Mouse (Mus musculus): ENCODE data around the gene Wdr95. TPM values are rescaled to one million over a fixed set of nuclear protein-coding genes. Genes with fewer than 3 reads are reported as not detected.

Gene Wdr95
- polyA plus RNA-seq, 1 experiment from 2014 or later: 0.08 TPM

DNA sequence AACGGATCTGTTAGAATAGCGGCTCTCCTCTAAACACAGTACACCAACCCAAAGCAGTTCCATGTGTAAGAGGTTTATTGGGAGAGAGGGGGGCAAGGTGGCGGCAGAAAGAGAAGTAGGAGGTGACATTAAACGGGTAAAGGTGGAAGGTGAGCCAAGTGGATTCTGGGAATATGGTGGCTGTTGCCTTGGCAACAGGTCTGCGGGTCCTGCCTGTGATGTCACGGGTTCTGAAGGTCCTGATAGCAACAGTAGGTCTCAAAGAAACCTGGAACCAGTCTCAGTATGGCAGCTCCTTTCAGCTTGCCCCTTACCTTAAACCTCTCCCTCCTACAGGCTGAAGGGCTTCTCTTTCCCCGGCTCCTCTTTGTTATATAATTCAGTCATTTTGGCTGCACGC is 25.9 kb downstream of the Wdr95 start:
- DNase-seq (ENCODE audit: low spot score): no peak

DNA sequence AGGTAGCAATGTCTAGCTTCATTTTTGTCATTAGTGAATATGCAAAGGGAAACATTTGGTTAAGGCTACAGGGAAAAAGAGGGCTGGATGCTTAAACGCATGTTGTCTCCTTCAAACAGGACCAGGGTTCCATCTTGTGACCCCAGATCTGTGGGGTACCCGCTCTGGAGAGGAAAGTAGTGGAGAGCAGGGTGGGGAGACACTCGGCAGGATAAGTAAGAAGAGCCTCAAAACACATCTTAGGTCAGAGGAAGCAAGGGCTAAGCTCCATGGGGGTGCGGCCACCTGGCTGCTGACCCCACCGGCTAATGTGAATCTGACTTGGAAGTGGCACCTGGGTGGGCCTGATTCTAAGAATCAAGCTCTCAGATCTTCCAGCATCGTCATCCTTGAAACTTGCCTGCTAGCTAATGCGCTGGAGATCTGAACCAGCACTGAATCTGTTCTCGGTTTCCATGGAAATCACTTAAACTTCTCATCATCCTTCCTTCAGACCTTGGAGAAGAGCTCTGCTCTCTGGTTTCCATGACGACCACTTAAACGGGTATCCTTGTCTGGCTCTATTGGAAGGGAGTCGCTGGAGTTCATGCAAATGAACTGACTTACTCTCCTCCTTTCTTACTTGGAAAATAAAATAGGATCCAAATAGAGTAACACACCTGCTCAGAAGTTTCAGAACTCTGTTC is 32.6 kb downstream of the Wdr95 start:
- H3K27me3 ChIP-seq (ENCODE audit: insufficient read depth, poor library complexity, severe bottlenecking): no peaks in the 10 kb centered on the region
- no peak for DNase-seq (ENCODE audit: low spot score)
- H3K4me3 ChIP-seq: no peak overlapping the region
- WGBS: 47% methylated on average over 11 of the region's 11 CpGs
- no peak overlapping the region for H3K27ac ChIP-seq
- H3K4me1 ChIP-seq (replicated peaks): peaks cover 18% of the 10 kb centered on the region
- H3K9me3 ChIP-seq: no peaks in the 10 kb centered on the region
- H3K36me3 ChIP-seq: no peaks in the 10 kb centered on the region

More for the DNA sequence above, 25.9 kb downstream of the Wdr95 start:
- H3K27ac ChIP-seq: no peak overlapping the region
- 85% methylated on average over 8 of the region's 8 CpGs for WGBS
- H3K4me3 ChIP-seq: no peak overlapping the region
- no peaks in the 10 kb centered on the region for H3K27me3 ChIP-seq (ENCODE audit: insufficient read depth, poor library complexity, severe bottlenecking)
- H3K9me3 ChIP-seq: no peaks in the 10 kb centered on the region
- no peaks in the 10 kb centered on the region for H3K36me3 ChIP-seq
- no peaks in the 10 kb centered on the region for H3K4me1 ChIP-seq (replicated peaks)

DNA sequence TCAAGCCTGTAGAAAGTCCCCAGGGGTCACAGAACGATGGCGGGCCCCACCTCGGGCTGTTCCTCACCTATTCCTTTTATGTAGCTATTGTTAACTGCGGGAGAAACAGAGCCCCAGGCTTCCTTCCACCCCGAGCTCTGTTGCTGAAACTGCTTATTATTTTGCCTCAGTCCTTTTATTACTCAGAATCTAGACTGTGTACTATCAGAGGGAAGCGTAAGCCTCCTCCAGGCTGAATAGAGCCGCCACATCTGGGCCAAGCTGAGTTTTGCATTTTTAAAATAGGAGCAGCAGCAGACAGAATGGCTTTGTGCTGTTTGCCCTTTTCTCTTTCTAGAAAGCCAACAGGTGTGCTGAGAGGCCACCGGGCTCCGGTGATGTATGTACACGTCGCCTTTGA is 37.5 kb downstream of the Wdr95 start:
- H3K9me3 ChIP-seq: no peaks in the 10 kb centered on the region
- no peak overlapping the region for H3K27ac ChIP-seq
- H3K4me3 ChIP-seq: no peak overlapping the region
- 52% methylated on average over 11 of the region's 11 CpGs for WGBS
- no peaks in the 10 kb centered on the region for H3K27me3 ChIP-seq (ENCODE audit: insufficient read depth, poor library complexity, severe bottlenecking)
- no peaks in the 10 kb centered on the region for H3K36me3 ChIP-seq
- H3K4me1 ChIP-seq (replicated peaks): peaks cover 21% of the 10 kb centered on the region
- DNase-seq (ENCODE audit: low spot score): no peak

DNA sequence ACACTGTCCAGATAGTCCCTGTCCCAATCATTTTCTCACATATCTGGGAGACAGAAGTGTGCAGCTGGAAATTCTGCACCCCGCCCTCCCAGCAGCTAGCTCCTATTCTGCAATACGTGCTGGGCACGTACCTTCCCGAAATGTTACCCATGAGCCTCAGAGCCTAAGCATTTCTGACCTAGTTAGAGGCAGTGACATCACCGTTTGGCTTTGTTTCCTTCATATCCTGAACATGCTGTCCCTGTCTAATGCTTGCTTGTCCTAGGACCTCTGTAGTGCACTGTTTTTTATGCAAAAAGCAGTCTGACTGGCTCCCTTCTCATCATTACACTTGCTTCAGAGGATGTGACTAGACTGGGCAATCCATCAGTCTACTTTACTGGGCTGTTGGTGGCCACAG is 38.5 kb downstream of the Wdr95 start:
- Histone ChIP-seq H3K9me3 (no peaks in the 10 kb centered on the region), H3K27ac (no peak overlapping the region), H3K36me3 (no peaks in the 10 kb centered on the region), H3K27me3 (ENCODE audit: insufficient read depth, poor library complexity, severe bottlenecking) (no peaks in the 10 kb centered on the region), H3K4me3 (no peak overlapping the region), H3K4me1 (replicated peaks) (peaks cover 14% of the 10 kb centered on the region)
- 92% methylated on average over 5 of the region's 5 CpGs for WGBS
- no peak for DNase-seq (ENCODE audit: low spot score)

DNA sequence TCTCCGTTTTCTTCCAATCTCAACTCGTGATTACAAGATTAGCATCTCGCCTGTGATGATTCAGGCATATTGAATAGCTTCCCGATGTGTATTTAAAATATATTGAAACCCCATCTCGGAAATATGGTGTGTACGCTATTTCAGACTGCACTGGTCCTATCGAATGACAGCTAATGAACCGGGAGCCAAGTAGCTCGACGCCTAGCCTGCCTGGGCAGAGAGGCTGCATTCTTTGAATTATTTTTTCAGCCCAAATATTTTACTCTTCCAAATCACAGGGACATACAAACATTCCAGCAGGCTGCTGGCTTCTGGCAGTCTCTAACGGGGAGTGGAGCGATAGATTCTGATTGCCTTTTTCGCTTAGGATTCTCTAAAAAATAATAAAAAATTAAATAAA is 40.5 kb downstream of the Wdr95 start:
- Histone ChIP-seq H3K27ac (no peak overlapping the region), H3K27me3 (ENCODE audit: insufficient read depth, poor library complexity, severe bottlenecking) (no peaks in the 10 kb centered on the region), H3K9me3 (no peaks in the 10 kb centered on the region), H3K4me1 (replicated peaks) (peaks cover 14% of the 10 kb centered on the region), H3K4me3 (no peak overlapping the region), H3K36me3 (no peaks in the 10 kb centered on the region)
- 85% methylated on average over 13 of the region's 13 CpGs for WGBS
- DNase-seq (ENCODE audit: low spot score): no peak

DNA sequence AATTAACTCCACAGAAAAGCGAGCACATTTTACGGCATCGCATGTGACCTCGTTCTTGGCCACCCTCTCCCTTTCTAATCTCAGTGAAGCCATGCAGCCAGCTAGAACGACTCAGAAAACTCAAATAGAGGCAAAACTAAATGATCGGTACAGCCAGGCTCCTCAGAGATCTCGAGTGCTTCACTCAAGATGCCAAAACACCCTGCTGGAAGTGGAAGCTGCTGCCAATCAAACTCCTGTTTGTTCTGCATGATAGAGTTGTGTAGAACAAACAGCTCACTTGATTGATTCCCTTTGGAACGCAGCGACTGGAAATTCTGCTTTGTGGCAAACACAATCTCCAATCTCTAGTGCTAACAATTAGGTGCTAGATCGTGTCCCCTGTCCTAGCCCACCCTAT is 48.5 kb downstream of the Wdr95 start:
- DNase-seq (ENCODE audit: low spot score): no peak
- Histone ChIP-seq H3K9me3 (no peaks in the 10 kb centered on the region), H3K27ac (peak overlapping the region; percentile 41; the same call in 1 of the 2 replicates), H3K4me1 (replicated peaks) (peaks cover 15% of the 10 kb centered on the region), H3K27me3 (ENCODE audit: insufficient read depth, poor library complexity, severe bottlenecking) (no peaks in the 10 kb centered on the region), H3K4me3 (no peak overlapping the region), H3K36me3 (no peaks in the 10 kb centered on the region)
- WGBS: 54% methylated on average over 10 of the region's 10 CpGs

DNA sequence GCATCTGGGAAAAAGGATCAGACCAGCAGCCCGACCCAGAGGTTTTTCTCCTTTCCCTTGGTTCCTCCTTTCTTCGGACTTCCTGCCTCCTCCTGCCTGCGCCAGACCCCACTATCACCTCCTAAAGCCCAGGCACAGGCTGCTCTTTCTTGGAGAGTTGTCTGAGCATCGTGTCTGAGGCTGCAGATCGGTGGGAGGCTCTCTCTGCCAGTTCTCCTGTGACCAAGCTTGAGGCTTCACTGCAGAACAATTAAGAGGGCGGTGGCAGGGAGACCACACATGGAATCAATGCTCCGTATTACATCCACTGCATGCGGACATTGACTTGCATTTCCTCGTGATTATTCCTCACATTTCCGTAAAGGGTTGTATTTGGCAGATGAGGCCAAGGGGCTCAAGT is 49.0 kb downstream of the Wdr95 start:
- Histone ChIP-seq H3K4me3 (no peak overlapping the region), H3K27me3 (ENCODE audit: insufficient read depth, poor library complexity, severe bottlenecking) (no peaks in the 10 kb centered on the region), H3K27ac (peak overlapping the region; percentile 41), H3K36me3 (no peaks in the 10 kb centered on the region), H3K9me3 (no peaks in the 10 kb centered on the region), H3K4me1 (replicated peaks) (peaks cover 15% of the 10 kb centered on the region)
- 32% methylated on average over 10 of the region's 10 CpGs for WGBS
- no peak for DNase-seq (ENCODE audit: low spot score)

DNA sequence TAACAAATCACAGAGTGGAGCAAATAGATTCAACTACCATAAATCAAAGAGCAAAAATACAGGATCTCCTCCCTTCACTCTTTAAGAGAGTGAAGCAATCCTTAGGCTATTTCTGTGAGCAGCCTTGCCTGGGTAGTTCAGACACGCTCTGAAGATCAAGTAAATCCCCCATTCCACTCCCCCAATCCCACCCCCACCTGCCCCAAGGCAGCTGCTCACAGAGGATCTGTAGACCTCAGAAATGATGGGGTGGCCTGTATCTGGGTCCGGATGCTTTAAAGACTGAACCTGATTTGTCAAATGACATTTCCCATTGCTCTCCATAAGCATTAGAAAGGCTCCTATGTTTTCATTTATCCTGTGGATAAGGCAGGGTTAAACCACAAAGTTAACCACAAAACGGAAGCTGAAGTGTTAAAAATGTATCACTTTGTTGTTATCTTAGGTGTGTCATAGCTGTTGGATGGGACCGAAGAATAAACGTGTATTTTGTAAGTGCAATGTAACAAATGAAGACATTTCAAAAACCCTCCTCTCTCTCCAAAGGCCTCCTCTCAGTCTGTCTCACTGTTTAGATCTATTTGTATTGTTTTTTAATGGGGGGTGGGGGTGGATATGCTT is 54.3 kb downstream of the Wdr95 start:
- H3K4me3 ChIP-seq: no peak overlapping the region
- no peaks in the 10 kb centered on the region for H3K9me3 ChIP-seq
- no peak overlapping the region for H3K27ac ChIP-seq
- WGBS: 67% methylated on average over 5 of the region's 5 CpGs
- H3K4me1 ChIP-seq (replicated peaks): peaks cover 4% of the 10 kb centered on the region
- no peak for DNase-seq (ENCODE audit: low spot score)
- no peaks in the 10 kb centered on the region for H3K36me3 ChIP-seq
- H3K27me3 ChIP-seq (ENCODE audit: insufficient read depth, poor library complexity, severe bottlenecking): no peaks in the 10 kb centered on the region

DNA sequence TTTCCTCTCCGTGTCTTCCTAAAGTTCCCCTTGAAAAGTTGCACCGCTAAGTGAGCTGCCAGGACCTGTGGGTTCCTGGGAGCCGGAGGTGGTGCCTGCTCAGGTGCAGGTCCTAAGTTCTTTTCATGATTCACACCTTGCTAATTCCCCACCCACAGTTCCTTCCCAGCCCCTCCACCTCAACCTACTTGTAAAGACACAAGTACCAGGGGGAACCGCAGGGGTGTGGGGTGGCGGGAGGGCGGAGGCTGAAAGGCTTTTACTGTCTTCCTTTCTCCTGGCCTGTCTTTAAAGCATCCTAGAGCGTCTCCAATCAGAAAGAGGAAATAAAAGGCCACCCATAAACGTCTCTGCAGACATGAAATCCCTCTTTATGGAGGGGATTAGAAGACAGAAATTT is 55.0 kb downstream of the Wdr95 start:
- Histone ChIP-seq H3K27me3 (ENCODE audit: insufficient read depth, poor library complexity, severe bottlenecking) (no peaks in the 10 kb centered on the region), H3K9me3 (no peaks in the 10 kb centered on the region), H3K27ac (no peak overlapping the region), H3K4me1 (replicated peaks) (0 out of 2 replicates have a peak, but pooled peaks cover 3% of the 10 kb centered on the region), H3K4me3 (no peak overlapping the region), H3K36me3 (no peaks in the 10 kb centered on the region)
- 30% methylated on average over 8 of the region's 8 CpGs for WGBS
- no peak for DNase-seq (ENCODE audit: low spot score)

DNA sequence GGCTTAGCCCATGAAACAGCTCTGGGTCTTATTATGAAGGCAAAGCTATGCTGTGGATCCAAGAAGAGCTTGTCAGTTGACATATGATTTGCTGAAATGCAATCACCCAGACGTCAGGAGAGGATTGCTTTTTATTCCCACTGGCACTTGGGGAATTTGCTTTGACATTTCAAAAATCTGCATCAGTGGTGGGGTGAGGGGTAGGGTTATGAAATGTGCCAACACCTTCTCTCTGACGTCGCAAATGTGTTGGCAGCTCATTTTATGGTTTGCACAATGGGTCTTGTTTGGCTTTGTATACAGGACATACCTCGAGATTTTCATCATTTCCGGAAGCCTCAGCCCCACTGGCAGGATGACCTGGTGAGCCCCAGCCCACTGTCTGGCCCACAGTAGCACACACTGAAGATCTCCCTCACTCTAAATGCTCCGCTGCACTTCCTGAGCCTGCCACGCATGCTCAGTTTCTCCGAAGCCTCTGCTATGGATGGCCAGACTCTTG is 55.7 kb downstream of the Wdr95 start:
- no peaks in the 10 kb centered on the region for H3K27me3 ChIP-seq (ENCODE audit: insufficient read depth, poor library complexity, severe bottlenecking)
- 0 out of 2 replicates have a peak, but pooled peaks cover 6% of the 10 kb centered on the region for H3K4me1 ChIP-seq (replicated peaks)
- WGBS: 78% methylated on average over 8 of the region's 8 CpGs
- no peaks in the 10 kb centered on the region for H3K9me3 ChIP-seq
- no peaks in the 10 kb centered on the region for H3K36me3 ChIP-seq
- H3K4me3 ChIP-seq: no peak overlapping the region
- no peak for DNase-seq (ENCODE audit: low spot score)
- no peak overlapping the region for H3K27ac ChIP-seq

DNA sequence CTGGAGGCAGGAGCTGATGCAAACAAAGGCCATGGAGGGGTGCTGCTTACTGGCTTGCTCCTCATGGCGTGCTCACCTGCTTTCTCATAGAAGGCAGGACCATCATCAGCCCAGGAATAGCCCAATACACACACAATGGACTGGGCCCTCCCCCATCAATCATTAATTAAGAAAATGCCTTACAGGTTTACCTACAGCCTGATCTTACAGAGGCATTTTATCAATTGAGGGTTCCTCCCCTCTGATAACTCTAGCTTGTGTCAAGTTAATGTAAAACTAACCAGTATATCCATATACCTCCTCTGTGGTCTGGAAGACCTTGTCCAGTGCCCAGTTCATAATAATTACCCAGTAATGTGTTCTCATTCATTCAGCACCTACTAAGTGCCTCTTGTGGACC is 56.8 kb downstream of the Wdr95 start:
- Histone ChIP-seq H3K9me3 (no peaks in the 10 kb centered on the region), H3K4me3 (no peak overlapping the region), H3K27me3 (ENCODE audit: insufficient read depth, poor library complexity, severe bottlenecking) (no peaks in the 10 kb centered on the region), H3K4me1 (replicated peaks) (0 out of 2 replicates have a peak, but pooled peaks cover 10% of the 10 kb centered on the region), H3K36me3 (no peaks in the 10 kb centered on the region), H3K27ac (no peak overlapping the region)
- no peak for DNase-seq (ENCODE audit: low spot score)
- WGBS: 88% methylated on average over 1 of the region's 1 CpGs

DNA sequence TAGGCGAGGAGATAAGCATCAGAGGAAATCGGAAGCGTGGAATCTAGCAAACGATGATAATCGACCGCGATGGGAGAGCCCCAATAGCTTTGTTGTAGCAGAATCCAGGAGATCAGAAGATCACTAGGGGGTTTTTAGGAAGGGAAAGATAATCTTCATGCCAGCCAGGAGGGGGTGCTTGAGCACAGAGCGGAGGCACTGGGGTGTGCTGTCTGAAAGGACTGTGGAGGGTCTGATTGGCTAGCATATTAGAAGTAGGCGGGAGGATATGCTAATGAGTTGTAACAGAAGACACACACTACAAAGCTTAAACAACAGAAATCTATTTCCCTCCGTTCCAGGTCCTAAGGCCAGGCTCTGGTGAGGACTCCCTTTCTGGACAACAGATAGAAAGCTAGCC is 57.4 kb downstream of the Wdr95 start:
- Histone ChIP-seq H3K9me3 (no peaks in the 10 kb centered on the region), H3K4me3 (no peak overlapping the region), H3K27me3 (ENCODE audit: insufficient read depth, poor library complexity, severe bottlenecking) (no peaks in the 10 kb centered on the region), H3K4me1 (replicated peaks) (0 out of 2 replicates have a peak, but pooled peaks cover 10% of the 10 kb centered on the region), H3K27ac (no peak overlapping the region), H3K36me3 (no peaks in the 10 kb centered on the region)
- DNase-seq (ENCODE audit: low spot score): no peak
- WGBS: 58% methylated on average over 10 of the region's 10 CpGs

DNA sequence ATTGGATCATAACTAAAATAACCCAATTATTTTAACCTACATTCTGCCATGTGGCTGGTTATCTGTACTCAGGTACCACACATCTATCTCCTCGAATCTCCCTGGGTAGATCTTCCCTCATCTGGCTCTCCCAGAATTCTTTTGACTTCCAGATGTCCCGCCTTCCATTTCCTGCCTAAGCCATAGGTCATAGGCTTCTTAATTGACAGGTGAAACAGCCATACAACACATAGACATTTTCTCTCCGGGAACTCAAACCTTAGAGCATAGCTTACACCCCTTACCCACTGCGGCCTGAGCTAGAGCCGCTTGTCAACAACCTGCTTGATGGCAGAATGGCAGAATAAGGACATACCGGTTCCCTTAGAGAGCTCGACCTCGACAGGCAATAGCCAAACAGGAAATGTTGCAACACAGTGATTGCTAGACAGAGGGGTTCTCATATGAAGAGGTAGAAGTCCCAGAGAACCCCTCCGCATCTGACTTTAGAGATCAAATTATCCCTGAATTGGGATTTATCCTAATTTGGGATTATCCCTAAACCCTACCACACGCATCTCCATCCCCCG is 58.9 kb downstream of the Wdr95 start:
- no peak for DNase-seq (ENCODE audit: low spot score)
- H3K27me3 ChIP-seq (ENCODE audit: insufficient read depth, poor library complexity, severe bottlenecking): no peaks in the 10 kb centered on the region
- H3K4me3 ChIP-seq: no peak overlapping the region
- H3K36me3 ChIP-seq: no peaks in the 10 kb centered on the region
- H3K9me3 ChIP-seq: no peaks in the 10 kb centered on the region
- WGBS: 87% methylated on average over 11 of the region's 11 CpGs
- H3K27ac ChIP-seq: no peak overlapping the region
- H3K4me1 ChIP-seq (replicated peaks): 0 out of 2 replicates have a peak, but pooled peaks cover 10% of the 10 kb centered on the region

Measured in hindbrain, embryonic 10.5 days (tissue).